Mouse (Mus musculus): ENCODE data around the gene Atp2a2. TPM values are rescaled to one million over a fixed set of nuclear protein-coding genes. Genes with fewer than 3 reads are reported as not detected.

The Atp2a2 gene
- polyA plus RNA-seq, 1 experiment from 2014 or later, result 11.3 TPM

DNA sequence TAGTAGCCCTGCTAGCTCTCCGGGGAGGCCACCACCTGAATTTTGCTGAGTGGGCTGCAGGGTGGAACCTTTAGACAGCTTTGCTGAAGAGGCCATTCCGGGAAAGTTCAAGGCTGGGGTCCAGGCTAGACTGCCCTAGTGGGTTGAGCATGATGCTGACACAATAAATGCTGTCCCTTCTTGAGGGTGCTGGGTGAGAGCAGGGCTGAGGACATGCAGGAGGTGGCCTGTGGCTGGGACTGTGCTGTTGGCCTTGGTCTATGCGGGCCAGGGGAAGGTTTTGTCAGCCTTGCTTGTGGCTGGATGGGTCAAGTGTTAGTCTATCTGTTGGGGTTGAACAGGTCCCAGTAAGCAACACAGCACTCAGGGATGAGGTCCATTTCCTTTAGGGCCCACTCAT lies 47.1 kb downstream of the Atp2a2 start:
- WGBS (ENCODE audit: insufficient replicate concordance), result 90% methylated on average over 3 of the region's 3 CpGs
- Histone ChIP-seq H3K4me3 (ENCODE audit: low read depth, low read length) (no peak overlapping the region), H3K27ac (ENCODE audit: low read length) (no peak overlapping the region), H3K9ac (ENCODE audit: low read depth, low read length) (no peak overlapping the region), H3K4me2 (ENCODE audit: low read depth, low read length) (no peak overlapping the region), H3K36me3 (ENCODE audit: control insufficient read depth, insufficient read depth) (peaks cover 52% of the 10 kb centered on the region), H3K9me3 (replicated peaks; ENCODE audit: control insufficient read depth, low read length) (no peaks in the 10 kb centered on the region), H3K4me1 (ENCODE audit: control insufficient read depth, low read depth, low read length) (peaks cover 2% of the 10 kb centered on the region; the same call in 1 of the 2 replicates), H3K27me3 (ENCODE audit: control insufficient read depth, insufficient read depth, low read depth, low read length) (no peaks in the 10 kb centered on the region)
- ATAC-seq (ENCODE audit: low read depth), result no peak

DNA sequence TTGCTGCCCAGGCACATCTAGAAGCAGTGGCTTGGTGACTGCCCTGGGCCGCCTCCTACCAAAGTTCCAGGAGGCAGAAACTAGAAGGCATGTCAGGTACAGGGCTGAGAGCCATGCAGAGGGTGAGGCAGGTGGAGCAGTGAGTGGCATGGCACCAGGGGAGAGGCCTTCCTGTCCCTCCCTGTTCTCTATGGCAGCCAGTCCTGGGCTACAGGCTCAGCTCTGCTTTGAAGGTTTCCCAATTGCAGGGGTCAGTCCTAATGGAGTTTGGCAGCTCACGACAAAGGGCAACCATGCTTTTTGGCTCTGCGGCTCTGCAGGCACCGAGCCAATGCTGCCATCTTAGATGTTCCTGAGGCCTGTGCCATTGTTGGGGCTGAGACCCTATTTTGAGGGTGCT lies 47.6 kb downstream of the Atp2a2 start:
- Histone ChIP-seq H3K36me3 (ENCODE audit: control insufficient read depth, insufficient read depth) (peaks cover 49% of the 10 kb centered on the region), H3K4me1 (ENCODE audit: control insufficient read depth, low read depth, low read length) (peaks cover 2% of the 10 kb centered on the region; the same call in 1 of the 2 replicates), H3K27ac (ENCODE audit: low read length) (no peak overlapping the region), H3K9ac (ENCODE audit: low read depth, low read length) (no peak overlapping the region), H3K4me3 (ENCODE audit: low read depth, low read length) (no peak overlapping the region), H3K27me3 (ENCODE audit: control insufficient read depth, insufficient read depth, low read depth, low read length) (no peaks in the 10 kb centered on the region), H3K9me3 (replicated peaks; ENCODE audit: control insufficient read depth, low read length) (no peaks in the 10 kb centered on the region), H3K4me2 (ENCODE audit: low read depth, low read length) (no peak overlapping the region)
- ATAC-seq (ENCODE audit: low read depth), result no peak
- 91% methylated on average over 4 of the region's 4 CpGs for WGBS (ENCODE audit: insufficient replicate concordance)

GRCm38 (mm10) chr5:122453188-122453587 lies 48.8 kb downstream of the Atp2a2 start:
- peaks cover 2% of the 10 kb centered on the region; the same call in 1 of the 2 replicates for H3K4me1 ChIP-seq (ENCODE audit: control insufficient read depth, low read depth, low read length)
- no peaks in the 10 kb centered on the region for H3K27me3 ChIP-seq (ENCODE audit: control insufficient read depth, insufficient read depth, low read depth, low read length)
- 74% methylated on average over 6 of the region's 6 CpGs for WGBS (ENCODE audit: insufficient replicate concordance)
- no peak overlapping the region for H3K27ac ChIP-seq (ENCODE audit: low read length)
- no peaks in the 10 kb centered on the region for H3K9me3 ChIP-seq (replicated peaks; ENCODE audit: control insufficient read depth, low read length)
- ATAC-seq (ENCODE audit: low read depth), result no peak
- peaks cover 36% of the 10 kb centered on the region for H3K36me3 ChIP-seq (ENCODE audit: control insufficient read depth, insufficient read depth)
- H3K4me2 ChIP-seq (ENCODE audit: low read depth, low read length), result no peak overlapping the region
- H3K9ac ChIP-seq (ENCODE audit: low read depth, low read length), result no peak overlapping the region
- no peak overlapping the region for H3K4me3 ChIP-seq (ENCODE audit: low read depth, low read length)

GRCm38 (mm10) chr5:122452194-122452593 lies 49.8 kb downstream of the Atp2a2 start:
- peaks cover 28% of the 10 kb centered on the region for H3K36me3 ChIP-seq (ENCODE audit: control insufficient read depth, insufficient read depth)
- ATAC-seq (ENCODE audit: low read depth), result no peak
- no peak overlapping the region for H3K27ac ChIP-seq (ENCODE audit: low read length)

GRCm38 (mm10) chr5:122451324-122451723 lies 50.7 kb downstream of the Atp2a2 start:
- H3K27me3 ChIP-seq (ENCODE audit: control insufficient read depth, insufficient read depth, low read depth, low read length), result no peaks in the 10 kb centered on the region
- 77% methylated on average over 5 of the region's 5 CpGs for WGBS (ENCODE audit: insufficient replicate concordance)
- no peak for ATAC-seq (ENCODE audit: low read depth)

More at GRCm38 (mm10) chr5:122452194-122452593, 49.8 kb downstream of the Atp2a2 start:
- no peak overlapping the region for H3K9ac ChIP-seq (ENCODE audit: low read depth, low read length)
- peaks cover 2% of the 10 kb centered on the region; the same call in 1 of the 2 replicates for H3K4me1 ChIP-seq (ENCODE audit: control insufficient read depth, low read depth, low read length)
- WGBS (ENCODE audit: insufficient replicate concordance), result 80% methylated on average over 7 of the region's 7 CpGs
- H3K27me3 ChIP-seq (ENCODE audit: control insufficient read depth, insufficient read depth, low read depth, low read length), result no peaks in the 10 kb centered on the region
- H3K4me2 ChIP-seq (ENCODE audit: low read depth, low read length), result no peak overlapping the region
- H3K9me3 ChIP-seq (replicated peaks; ENCODE audit: control insufficient read depth, low read length), result no peaks in the 10 kb centered on the region
- H3K4me3 ChIP-seq (ENCODE audit: low read depth, low read length), result no peak overlapping the region

DNA sequence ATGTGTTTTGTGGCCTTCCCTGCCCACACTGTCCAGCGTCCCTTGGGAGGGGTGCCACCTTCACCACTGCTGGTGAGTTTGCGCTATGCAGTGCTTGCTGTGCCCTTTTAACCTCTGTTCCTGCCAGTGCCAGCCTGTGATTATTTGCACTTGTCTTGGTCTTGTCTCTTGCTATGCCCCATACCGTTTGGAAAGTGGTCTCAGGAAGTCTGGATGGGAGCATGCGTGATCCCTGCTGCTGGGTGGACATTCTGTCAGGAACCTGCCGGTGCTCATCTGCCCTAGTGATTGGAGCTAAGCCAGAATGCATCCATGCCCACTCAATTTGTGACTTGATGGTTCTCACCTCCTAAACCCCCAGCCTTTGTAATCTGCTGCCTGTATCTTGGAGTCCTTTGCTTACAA lies 51.1 kb downstream of the Atp2a2 start:
- 61% methylated on average over 5 of the region's 5 CpGs for WGBS (ENCODE audit: insufficient replicate concordance)
- H3K9ac ChIP-seq (ENCODE audit: low read depth, low read length), result no peak overlapping the region
- no peak for ATAC-seq (ENCODE audit: low read depth)
- H3K4me3 ChIP-seq (ENCODE audit: low read depth, low read length), result no peak overlapping the region
- H3K27ac ChIP-seq (ENCODE audit: low read length), result no peak overlapping the region
- H3K27me3 ChIP-seq (ENCODE audit: control insufficient read depth, insufficient read depth, low read depth, low read length), result no peaks in the 10 kb centered on the region
- H3K4me2 ChIP-seq (ENCODE audit: low read depth, low read length), result no peak overlapping the region
- H3K4me1 ChIP-seq (ENCODE audit: control insufficient read depth, low read depth, low read length), result peaks cover 2% of the 10 kb centered on the region; the same call in 1 of the 2 replicates
- H3K9me3 ChIP-seq (replicated peaks; ENCODE audit: control insufficient read depth, low read length), result no peaks in the 10 kb centered on the region
- peaks cover 23% of the 10 kb centered on the region for H3K36me3 ChIP-seq (ENCODE audit: control insufficient read depth, insufficient read depth)

More at GRCm38 (mm10) chr5:122451324-122451723, 50.7 kb downstream of the Atp2a2 start:
- Histone ChIP-seq H3K4me2 (ENCODE audit: low read depth, low read length) (no peak overlapping the region), H3K9ac (ENCODE audit: low read depth, low read length) (no peak overlapping the region), H3K36me3 (ENCODE audit: control insufficient read depth, insufficient read depth) (peaks cover 26% of the 10 kb centered on the region), H3K4me3 (ENCODE audit: low read depth, low read length) (no peak overlapping the region), H3K9me3 (replicated peaks; ENCODE audit: control insufficient read depth, low read length) (no peaks in the 10 kb centered on the region), H3K4me1 (ENCODE audit: control insufficient read depth, low read depth, low read length) (peaks cover 2% of the 10 kb centered on the region; the same call in 1 of the 2 replicates), H3K27ac (ENCODE audit: low read length) (no peak overlapping the region)

GRCm38 (mm10) chr5:122449946-122450345 lies 52.1 kb downstream of the Atp2a2 start:
- no peak for ATAC-seq (ENCODE audit: low read depth)
- Histone ChIP-seq H3K36me3 (ENCODE audit: control insufficient read depth, insufficient read depth) (peaks cover 14% of the 10 kb centered on the region), H3K9me3 (replicated peaks; ENCODE audit: control insufficient read depth, low read length) (no peaks in the 10 kb centered on the region), H3K27ac (ENCODE audit: low read length) (no peak overlapping the region), H3K4me1 (ENCODE audit: control insufficient read depth, low read depth, low read length) (peaks cover 2% of the 10 kb centered on the region; the same call in 1 of the 2 replicates), H3K4me3 (ENCODE audit: low read depth, low read length) (no peak overlapping the region), H3K4me2 (ENCODE audit: low read depth, low read length) (no peak overlapping the region), H3K27me3 (ENCODE audit: control insufficient read depth, insufficient read depth, low read depth, low read length) (no peaks in the 10 kb centered on the region), H3K9ac (ENCODE audit: low read depth, low read length) (no peak overlapping the region)
- 71% methylated on average over 7 of the region's 7 CpGs for WGBS (ENCODE audit: insufficient replicate concordance)

DNA sequence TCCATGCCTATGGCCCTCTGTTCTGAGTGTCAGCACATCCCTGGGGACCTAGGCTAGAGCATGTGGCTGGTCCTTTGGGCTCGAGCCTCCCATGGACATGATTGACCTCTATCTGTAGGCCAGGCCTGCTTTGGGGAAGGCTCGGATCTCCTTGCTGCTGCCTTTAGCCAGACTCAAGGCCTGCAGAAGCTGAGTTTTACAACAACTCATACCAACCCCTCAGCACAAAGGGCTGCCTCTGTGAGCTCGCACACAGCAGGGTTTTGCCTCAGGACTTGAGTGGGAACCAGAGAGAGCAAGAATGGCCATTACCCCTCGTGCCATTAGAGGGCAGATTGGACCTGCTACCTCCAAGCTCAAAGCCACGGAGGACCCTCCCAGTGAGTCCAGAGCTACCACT lies 53.2 kb downstream of the Atp2a2 start:
- Histone ChIP-seq H3K27ac (ENCODE audit: low read length) (no peak overlapping the region), H3K36me3 (ENCODE audit: control insufficient read depth, insufficient read depth) (peaks cover 11% of the 10 kb centered on the region), H3K27me3 (ENCODE audit: control insufficient read depth, insufficient read depth, low read depth, low read length) (no peaks in the 10 kb centered on the region), H3K9ac (ENCODE audit: low read depth, low read length) (no peak overlapping the region), H3K4me1 (ENCODE audit: control insufficient read depth, low read depth, low read length) (peaks cover 2% of the 10 kb centered on the region; the same call in 1 of the 2 replicates), H3K4me3 (ENCODE audit: low read depth, low read length) (no peak overlapping the region), H3K4me2 (ENCODE audit: low read depth, low read length) (no peak overlapping the region), H3K9me3 (replicated peaks; ENCODE audit: control insufficient read depth, low read length) (no peaks in the 10 kb centered on the region)
- no peak for ATAC-seq (ENCODE audit: low read depth)
- WGBS (ENCODE audit: insufficient replicate concordance), result 66% methylated on average over 5 of the region's 5 CpGs

GRCm38 (mm10) chr5:122447857-122448256 lies 54.2 kb downstream of the Atp2a2 start:
- Histone ChIP-seq H3K4me3 (ENCODE audit: low read depth, low read length) (no peak overlapping the region), H3K9me3 (replicated peaks; ENCODE audit: control insufficient read depth, low read length) (no peaks in the 10 kb centered on the region), H3K9ac (ENCODE audit: low read depth, low read length) (no peak overlapping the region), H3K4me1 (ENCODE audit: control insufficient read depth, low read depth, low read length) (peaks cover 2% of the 10 kb centered on the region; the same call in 1 of the 2 replicates), H3K4me2 (ENCODE audit: low read depth, low read length) (no peak overlapping the region), H3K27ac (ENCODE audit: low read length) (no peak overlapping the region), H3K27me3 (ENCODE audit: control insufficient read depth, insufficient read depth, low read depth, low read length) (no peaks in the 10 kb centered on the region), H3K36me3 (ENCODE audit: control insufficient read depth, insufficient read depth) (peaks cover 12% of the 10 kb centered on the region)
- WGBS (ENCODE audit: insufficient replicate concordance), result 84% methylated on average over 8 of the region's 8 CpGs
- ATAC-seq (ENCODE audit: low read depth), result no peak

All from liver, embryonic 16.5 days (tissue).